Mouse (Mus musculus): ENCODE results near the gene Gse1.

Gene Gse1

DNA sequence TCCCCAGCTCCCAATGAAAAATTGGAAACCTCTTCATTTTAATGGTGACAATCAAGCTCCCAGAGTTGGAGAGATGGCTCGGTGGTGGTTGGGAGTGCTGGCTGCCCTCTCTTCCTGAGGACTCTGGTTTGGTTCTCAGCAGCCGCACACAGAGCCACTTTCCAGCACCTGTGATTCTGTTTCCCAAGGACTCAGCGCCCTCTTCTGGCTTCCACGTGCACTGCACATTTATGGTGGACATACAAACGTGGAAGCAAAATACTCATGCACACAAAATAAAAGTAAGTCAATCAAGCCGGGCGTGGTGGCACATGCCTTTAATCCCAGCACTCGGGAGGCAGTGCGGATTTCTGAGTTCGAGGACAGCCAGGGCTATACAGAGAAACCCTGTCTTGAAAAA is 16.3 kb downstream of the Gse1 start:
- no peak for DNase-seq

DNA sequence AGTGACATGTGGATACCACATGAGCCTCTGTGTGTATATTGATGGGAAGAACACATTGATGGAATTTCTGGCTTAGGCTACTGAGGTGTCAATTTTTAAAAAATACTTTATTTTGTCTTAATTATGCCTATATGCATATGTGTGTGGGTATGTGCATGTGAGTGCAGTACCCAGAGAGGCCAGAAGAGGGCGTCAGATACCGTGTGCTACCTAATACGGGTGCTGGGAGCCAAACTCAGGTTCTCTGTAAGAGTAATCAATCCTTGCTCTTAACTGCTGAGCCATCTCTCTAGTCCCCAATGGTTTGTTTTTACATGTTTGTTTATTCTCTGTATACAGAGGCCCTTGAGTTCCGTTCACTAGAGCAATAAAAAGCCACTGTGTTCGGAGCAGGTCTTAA is 19.4 kb downstream of the Gse1 start:
- DNase-seq, result no peak

GRCm38 (mm10) chr8:120248031-120248430 is 19.8 kb downstream of the Gse1 start:
- no peak for DNase-seq

GRCm38 (mm10) chr8:120248451-120248850 is 20.2 kb downstream of the Gse1 start:
- no peak for DNase-seq

- DNase-seq, result no peak
These were observed 21.6 kb downstream of the Gse1 start for GRCm38 (mm10) chr8:120249800-120250336.

GRCm38 (mm10) chr8:120250750-120251410 is 22.6 kb downstream of the Gse1 start:
- DNase-seq, result no peak

DNA sequence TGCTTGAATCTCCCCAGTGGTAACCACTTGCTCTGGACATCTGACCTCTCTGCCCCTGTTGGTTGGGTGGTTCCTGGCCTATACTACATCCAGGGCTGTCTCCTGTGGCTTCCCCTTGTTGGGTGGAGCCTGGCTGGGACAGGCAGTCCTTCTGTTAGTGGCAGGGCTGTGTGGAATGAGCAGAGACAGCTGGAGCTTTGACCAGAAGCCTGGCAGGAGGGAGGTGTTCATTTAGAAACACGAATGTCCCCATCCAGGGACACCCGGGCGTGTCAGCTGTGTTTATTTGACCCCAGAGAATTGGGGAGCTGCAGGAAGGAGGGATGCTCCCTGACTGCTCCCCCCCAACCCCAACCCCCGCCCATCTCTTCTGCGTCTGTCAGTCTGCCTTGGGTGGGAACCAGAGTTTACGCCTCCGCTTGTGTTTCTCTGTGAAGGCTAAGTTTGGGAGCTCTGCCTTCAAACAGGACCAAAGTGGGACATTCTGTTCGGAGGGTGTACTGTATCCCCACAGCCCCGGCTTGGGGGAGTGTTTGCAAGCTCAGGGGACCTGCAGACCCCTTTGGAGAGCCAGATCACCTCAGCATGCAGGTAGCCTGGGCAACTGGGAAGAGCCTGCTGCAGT is 23.3 kb downstream of the Gse1 start:
- no peak for DNase-seq

DNA sequence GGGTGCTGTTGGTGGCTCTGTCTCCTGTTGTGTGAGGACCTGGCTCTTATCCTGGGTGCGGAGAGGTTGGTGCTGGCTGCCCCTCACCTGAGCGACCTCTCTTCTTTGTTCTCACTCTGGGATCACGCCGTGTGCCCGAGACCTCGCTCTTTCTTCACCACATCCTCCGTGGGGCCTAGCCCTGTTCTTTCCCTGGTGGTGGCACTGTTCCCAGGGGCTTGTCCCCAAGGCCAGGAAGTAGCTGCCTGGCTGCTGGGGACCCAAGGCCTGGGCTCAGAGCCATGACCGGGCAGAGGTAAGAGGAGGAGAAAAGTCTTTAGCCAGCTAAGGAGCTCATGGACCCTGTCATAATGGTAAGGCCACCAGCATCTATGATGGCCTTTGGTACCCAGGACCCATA is 25.4 kb downstream of the Gse1 start:
- no peak for DNase-seq

DNA sequence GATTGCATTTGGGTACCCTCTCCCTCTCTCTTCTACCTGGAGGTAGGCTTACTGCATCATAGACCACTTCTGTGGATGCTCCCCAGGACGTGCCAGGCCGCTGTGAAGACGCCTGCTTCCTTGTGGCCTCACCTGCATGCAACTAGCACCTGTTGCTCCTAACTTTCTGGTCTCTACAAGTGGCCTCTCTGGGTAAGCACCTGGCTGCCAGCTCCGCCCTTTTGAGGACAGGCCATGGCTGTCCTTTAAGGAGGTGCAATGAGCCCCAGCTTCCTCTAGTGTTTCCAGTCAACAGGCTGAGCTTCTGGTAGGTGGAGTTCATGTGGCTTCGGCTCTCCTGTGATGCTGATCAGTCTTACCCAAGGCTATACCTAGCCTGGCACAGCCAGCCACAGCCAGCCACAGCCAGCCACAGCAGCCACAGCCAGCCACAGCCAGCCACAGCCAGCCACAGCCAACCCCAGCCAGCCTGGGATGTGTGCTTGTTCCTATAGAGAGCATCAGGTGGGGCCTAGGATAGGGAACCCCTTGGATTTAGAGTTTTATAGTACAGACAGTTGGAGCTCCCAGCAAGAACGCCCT is 27.2 kb downstream of the Gse1 start:
- DNase-seq, result no peak

GRCm38 (mm10) chr8:120256958-120257357 is 28.7 kb downstream of the Gse1 start:
- DNase-seq, result no peak

DNA sequence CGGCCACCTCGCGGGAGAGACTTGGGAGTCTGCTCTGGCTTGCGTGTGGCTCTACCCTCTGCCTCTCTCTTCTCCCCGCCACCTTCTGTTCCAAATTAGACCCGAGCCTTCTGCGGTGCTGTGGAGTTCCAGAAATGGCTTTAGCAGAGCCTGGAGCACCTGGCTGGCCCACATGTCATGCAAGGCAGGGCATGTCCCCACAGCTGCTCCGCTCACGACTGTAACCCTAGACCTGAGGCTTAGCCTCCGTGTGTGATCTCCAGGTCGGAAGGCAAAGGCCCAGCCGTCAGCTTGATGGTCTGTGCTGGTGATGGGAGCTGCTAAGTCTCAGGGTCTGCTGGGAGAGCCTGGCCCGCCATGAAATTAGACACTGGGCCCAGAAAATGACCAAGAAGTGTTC is 30.9 kb downstream of the Gse1 start:
- DNase-seq, result no peak

DNA sequence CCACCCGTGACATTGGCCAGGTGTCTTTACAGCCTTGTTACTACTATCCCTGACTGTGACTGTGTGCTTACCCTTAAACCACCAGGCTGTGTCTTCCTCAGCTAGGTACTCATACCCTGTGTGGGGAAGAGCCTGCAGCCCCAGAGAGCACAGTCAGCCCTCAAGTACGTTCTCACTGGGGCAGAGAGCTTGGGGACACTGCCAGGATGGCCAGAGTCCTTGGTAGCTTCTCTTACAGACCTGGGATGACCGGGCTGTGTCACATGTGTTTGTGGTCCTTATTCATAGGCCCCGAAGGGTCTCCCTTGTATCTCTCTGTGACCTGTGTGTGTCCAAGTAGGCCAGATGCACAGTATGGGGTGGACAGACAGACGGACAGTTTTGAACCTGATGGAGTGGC is 32.4 kb downstream of the Gse1 start:
- no peak for DNase-seq

DNA sequence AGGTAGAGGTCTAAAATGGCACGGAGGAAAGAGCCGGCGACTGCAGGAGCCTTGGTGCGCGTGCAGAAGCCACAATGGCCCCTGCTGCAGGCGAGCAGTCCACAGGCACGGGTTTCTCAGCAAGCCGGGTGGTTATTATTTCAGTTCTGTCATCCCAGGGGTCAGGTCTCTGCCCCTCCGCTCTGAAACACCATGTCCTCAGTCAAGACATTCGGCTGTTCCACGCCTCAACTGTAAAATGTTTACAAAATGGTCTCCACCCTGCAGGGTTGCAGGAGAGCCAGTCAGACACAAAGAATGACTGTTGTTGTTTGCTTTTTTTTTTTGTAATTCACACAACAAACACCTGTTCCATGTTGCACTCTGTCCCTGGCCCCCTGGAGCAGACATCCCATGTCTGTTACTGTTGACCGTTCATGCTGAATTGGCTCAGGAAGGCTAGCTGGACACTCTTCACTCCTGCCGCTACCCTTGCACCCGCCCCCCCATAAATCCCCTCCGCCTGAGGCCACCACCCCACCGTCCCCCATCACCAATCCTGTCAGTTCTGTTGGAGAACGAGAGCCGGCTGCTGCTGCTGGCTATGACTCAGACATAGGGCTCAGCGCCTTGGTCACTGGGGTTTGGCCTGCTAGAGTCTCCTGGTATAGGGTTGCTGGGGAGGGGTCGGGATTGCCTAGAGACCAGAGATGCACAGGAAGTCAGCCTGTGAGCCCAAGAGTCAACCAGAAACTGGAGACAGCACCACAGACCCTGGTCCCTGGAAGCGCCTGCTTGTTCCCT is 33.3 kb downstream of the Gse1 start:
- no peak for DNase-seq

- no peak for DNase-seq
These were observed 35.6 kb downstream of the Gse1 start for GRCm38 (mm10) chr8:120263879-120264278.

DNA sequence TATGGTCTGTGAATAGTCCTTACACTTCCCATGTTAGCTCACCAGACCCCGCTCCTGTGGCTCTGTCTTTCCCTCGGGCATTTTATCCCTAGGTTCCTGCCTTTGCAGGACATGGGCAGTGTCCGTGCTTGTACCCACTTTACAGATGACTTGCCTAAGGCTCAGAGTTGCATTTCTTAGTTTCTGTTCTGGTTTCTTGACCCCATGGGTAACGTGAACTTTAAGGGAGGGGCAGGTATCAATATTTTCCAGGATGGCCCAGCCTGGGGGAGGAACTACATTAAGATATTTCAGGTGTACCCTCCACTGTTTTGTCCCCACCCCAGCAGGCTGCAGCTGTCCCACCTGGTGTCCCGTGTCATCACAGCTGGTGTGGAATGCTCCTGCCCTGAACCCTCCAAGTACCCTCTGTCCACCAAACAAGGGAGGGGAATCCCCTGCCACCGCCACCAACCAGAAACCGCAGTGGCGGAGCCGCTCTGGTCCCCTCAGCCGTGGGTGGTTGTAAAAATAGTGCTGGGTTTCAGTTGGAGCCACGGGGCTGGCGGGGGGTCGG is 36.2 kb downstream of the Gse1 start:
- no peak for DNase-seq

DNA sequence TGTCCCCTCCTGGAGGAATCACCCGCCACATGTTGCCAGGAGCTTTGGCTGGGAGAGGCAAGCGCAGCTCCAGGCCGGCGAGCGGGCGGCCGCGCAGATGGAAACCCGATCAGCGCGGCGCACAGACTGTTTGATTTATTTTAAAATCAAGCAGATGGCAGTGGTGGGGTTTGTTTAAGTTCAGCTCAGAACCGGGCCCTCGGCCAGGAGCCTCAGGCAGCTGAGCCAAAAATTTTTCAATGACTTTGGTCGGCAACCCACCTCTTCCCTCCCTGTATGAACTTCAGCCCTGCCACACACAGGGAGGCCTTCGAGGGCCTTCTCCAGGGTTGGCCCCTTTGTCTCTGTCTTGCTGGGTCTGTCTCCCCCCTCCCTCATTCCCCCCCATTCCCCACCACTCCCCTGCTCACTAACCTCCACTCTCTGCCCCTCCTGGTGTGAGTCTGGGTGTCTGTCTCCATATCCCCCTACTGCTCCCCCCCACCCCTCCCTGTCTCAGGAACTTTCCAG is 36.7 kb downstream of the Gse1 start:
- no peak for DNase-seq

- no peak for DNase-seq
These were observed 37.2 kb downstream of the Gse1 start for GRCm38 (mm10) chr8:120265471-120265870.

GRCm38 (mm10) chr8:120268541-120268980 is 40.3 kb downstream of the Gse1 start:
- DNase-seq, result no peak

DNA sequence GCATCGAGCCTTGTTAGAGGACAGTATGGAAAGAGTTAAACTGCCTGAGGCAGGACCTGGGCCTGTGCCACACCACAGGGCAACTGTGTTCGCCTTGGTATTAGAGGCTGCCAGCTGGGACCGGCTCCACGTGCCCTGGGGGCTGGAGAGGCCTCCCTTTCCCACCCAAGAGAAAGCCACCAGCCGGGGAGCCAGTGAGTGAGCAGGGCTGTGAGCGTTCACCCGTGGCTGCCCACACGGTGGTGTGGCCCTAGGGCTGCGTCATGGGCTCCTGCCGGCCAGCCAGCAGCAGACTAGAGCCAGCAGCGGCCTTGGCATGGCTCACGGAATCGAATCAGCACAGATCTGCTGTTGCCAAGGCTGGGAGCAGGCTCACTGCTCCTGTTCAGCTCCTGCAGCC is 42.2 kb downstream of the Gse1 start:
- no peak for DNase-seq

DNA sequence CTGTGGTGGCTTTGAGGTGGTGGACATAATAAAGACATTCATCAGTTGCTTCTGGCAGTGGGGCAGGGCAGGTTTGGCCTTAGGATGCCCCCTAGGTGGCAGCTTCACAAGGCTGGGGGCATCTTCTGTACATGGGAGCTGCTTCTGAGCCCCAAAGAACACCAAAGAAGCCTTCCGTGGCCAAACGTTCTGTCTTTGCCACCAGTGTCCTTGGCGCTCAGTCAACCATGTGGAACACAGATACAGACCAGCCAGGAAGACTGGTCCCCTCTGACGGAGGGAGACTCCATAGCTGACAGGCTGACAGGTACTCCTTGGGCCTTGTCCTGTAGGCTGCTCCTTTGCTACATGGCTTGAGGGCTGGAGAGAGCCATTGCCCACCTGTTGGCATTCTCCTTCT is 45.2 kb downstream of the Gse1 start:
- DNase-seq, result no peak

DNA sequence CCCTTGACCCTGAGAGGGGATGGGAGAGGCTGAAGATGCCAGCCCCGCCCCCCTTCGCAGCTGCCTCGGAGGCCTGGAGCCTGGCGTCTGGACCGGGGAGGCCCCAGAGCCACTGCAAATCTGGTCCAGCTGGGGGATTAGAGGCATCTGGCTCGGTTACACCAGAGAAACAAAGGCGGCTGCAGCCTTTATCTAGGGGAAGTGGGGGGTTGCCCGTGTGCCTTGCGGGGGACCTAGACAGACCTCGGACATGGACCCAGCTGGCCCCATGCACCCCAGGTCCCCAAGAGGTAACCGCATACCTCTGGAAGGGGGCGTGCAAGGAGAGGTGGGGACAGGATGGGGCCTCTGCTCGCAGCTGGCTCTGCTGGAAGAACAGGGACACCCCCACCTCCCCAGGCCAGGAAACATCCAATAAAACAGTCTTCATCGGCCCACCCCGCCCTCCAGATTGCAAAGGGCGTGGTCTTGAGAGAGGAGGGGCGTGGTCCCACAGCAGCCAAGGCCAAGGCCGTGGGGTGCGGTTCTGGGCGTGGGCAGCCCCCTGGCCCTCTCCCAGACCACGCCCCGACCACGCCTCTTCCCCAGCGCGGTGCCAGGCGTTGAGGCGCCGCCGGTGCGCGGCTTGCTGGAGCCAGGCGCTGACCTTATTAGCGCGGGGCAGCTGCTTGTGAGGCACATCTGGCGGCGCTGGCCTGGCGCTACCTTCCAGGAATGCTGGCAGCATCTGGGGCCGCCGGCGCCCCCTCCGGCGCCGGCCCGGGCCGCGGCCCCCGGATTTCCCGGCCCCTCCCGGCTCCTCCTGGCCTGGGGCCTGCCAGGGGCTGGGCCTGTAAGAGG is 48.0 kb downstream of the Gse1 start:
- peak; percentile 69 to 78 for DNase-seq

GRCm38 (mm10) chr8:120276891-120277426 is 48.7 kb downstream of the Gse1 start:
- DNase-seq, result peak; percentile 35 to 42

Measured in thymus, postnatal 36 days (tissue).